Mouse (Mus musculus): ENCODE measurements around the gene 1700020L24Rik.

DNA sequence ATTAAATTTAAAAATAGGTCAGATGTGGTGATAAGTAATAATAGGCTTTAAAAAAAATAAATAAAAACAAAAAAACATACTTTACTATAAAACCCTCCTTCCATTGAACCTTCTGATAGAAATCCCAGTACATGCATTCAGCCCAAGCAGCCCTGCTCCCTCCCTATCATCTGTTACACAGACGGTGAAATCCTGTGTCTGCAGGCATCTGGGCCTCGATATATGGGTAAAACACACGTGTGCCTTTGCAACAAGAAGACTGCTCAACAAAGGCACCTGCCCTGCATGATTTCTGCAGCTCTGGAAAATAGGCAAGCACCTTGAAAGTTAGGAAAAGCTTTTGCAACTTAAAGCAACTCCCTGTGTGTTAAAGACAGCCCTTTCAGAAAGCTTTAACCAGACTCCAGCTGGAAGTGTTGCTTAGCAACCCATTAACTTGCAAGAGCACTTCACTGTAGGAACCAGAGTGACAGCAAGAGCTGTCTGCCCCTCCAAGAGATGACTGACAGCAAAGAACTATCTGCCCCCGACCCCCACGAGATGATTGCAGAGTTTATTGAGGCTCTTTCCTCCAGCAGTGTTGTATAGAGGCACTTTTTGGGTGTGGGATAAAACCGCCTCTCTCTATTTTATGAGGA is 42.6 kb upstream of the 1700020L24Rik start:
- TF ChIP-seq CTCF (conservative IDR thresholded peaks at IDR 0.05; ENCODE audit: insufficient read depth, insufficient read length, low read depth, low read length) (no peak), POLR2A (IDR thresholded peaks at IDR 0.05; ENCODE audit: low read depth, low read length) (no peak)
